Mouse (Mus musculus): ENCODE measurements around the gene Drp2. TPM values are rescaled to one million over a fixed set of nuclear protein-coding genes. Genes with fewer than 3 reads are reported as not detected.

The Drp2 gene
- total RNA-seq, 2 experiments from 2014 or later, result 3.5 to 5.9 TPM

Other genes starting within 250 kb of the Drp2 start
- gene Xkrx, start 242.5 kb upstream of the Drp2 start, total RNA-seq (2021), result under 1 TPM; 0.47 to 0.74 TPM
- gene Arl13a, start 217.1 kb upstream of the Drp2 start, total RNA-seq (2021), result not detected
- gene Nox1, start 182.6 kb upstream of the Drp2 start, total RNA-seq (2021), result under 1 TPM in 1 of 2 experiments, not detected in 1; 0.84 TPM
- 10 to 100 TPM; 11.1 to 12.7 TPM for gene Trmt2b, start 127.6 kb upstream of the Drp2 start, total RNA-seq (2021)
- gene Tmem35a, start 109.3 kb upstream of the Drp2 start, total RNA-seq (2021), result under 1 TPM; 0.13 to 0.17 TPM
- under 1 TPM; 0.10 to 0.71 TPM for gene Cenpi, start 96.5 kb upstream of the Drp2 start, total RNA-seq (2021)
- not detected for gene Taf7l, start 71.9 kb downstream of the Drp2 start, total RNA-seq (2021)
- 10 to 100 TPM in 1 of 2 experiments, 1 to 10 TPM in 1; 9.3 to 13.4 TPM for gene Timm8a1, start 137.3 kb downstream of the Drp2 start, total RNA-seq (2021)
- under 1 TPM; 0.15 TPM for gene Btk, start 179.0 kb downstream of the Drp2 start, total RNA-seq (2021)
- gene Rpl36a, start 181.1 kb downstream of the Drp2 start, total RNA-seq (2021), result 100 to 1,000 TPM in 1 of 2 experiments, 10 to 100 TPM in 1; 83.8 to 131 TPM
- 1 to 10 TPM; 1.6 TPM for gene Gla, start 196.6 kb downstream of the Drp2 start, total RNA-seq (2021)
- gene Hnrnph2, start 196.6 kb downstream of the Drp2 start, total RNA-seq (2021), result 10 to 100 TPM; 42.1 to 46.4 TPM

Data from gastrocnemius, postnatal 36 days (tissue).